Comparison of ENCODE assay signal across 24 mouse cellular contexts in genomic region chr11:63099390-63099789, GRCm38 (mm10). TPM values are rescaled to one million over a fixed set of nuclear protein-coding genes. Genes with fewer than 3 reads are reported as not detected.
DNase-seq lines count a peak whose midpoint lies in the region; TF ChIP-seq lines count a peak whose summit lies in the region.
"Had no signal": no experiment of that assay in that cellular context is flagged by ENCODE, and none has a peak within 500 bp of the region (broad histone marks: within the 10 kb centered on the region; RNA-seq: fewer than 3 reads in every experiment).

No protein-coding gene starts in this region.

- H3K27me3 ChIP-seq in myocyte (ENCODE audit: control insufficient read depth, insufficient read depth, insufficient read length): no peaks in the 10 kb centered on the region
- H3K27me3 ChIP-seq: embryonic facial prominence, embryonic 12.5 days; forebrain, embryonic 15.5 days; hindbrain, embryonic 12.5 days had no signal

- H3K36me3 ChIP-seq in myocyte (ENCODE audit: control insufficient read depth, insufficient read depth): no peaks in the 10 kb centered on the region
- H3K36me3 ChIP-seq: embryonic facial prominence, embryonic 12.5 days; forebrain, embryonic 15.5 days; heart, embryonic 12.5 days; hindbrain, embryonic 12.5 days had no signal

- H3ac ChIP-seq in myocyte (ENCODE audit: control insufficient read depth, insufficient read length): no peak overlapping the region

- no peaks in the 10 kb centered on the region for H3K79me2 ChIP-seq in myocyte (ENCODE audit: control insufficient read depth, insufficient read depth)

- no peak overlapping the region for H3K4me3 ChIP-seq in myocyte
- H3K4me3 ChIP-seq: embryonic facial prominence, embryonic 12.5 days; forebrain, embryonic 15.5 days; gastrocnemius, adult 2 months; heart, embryonic 12.5 days; hindbrain, embryonic 12.5 days had no signal

- TF ChIP-seq POLR2A in myocyte (IDR thresholded peaks at IDR 0.05; ENCODE audit: insufficient read length, low read depth): no peak

- peak; percentile 17 for DNase-seq in lung, postnatal 36 days
- DNase-seq in lung, postnatal 25 days (ENCODE audit: low spot score): no peak
- DNase-seq in MN1 (ENCODE audit: low spot score): peak; percentile 14
- no peak for DNase-seq in kidney, postnatal 25 days
- DNase-seq in cerebellum, adult 9-10 months: no peak
- DNase-seq: adrenal gland, postnatal 10 days; B cell, adult 2 months; cerebellum, adult 11 months; cerebellum, adult 8-10 months; cerebellum, postnatal 25 days; gastrocnemius, adult 2 months; gastrocnemius, postnatal 25 days; heart, postnatal 36 days had no signal

- H3K4me2 ChIP-seq in myocyte (ENCODE audit: low read depth): peak overlapping the region; percentile 12
- H3K4me2 ChIP-seq: embryonic facial prominence, embryonic 12.5 days; forebrain, embryonic 15.5 days; heart, embryonic 12.5 days; hindbrain, embryonic 12.5 days had no signal

TF ChIP-seq in myocyte, 11 proteins besides CTCF, POLR2A, EP300 and RAD21:
- TF ChIP-seq E2F4 (IDR thresholded peaks at IDR 0.05; ENCODE audit: insufficient read depth) (no peak), MAX (IDR thresholded peaks at IDR 0.05; ENCODE audit: low read depth) (peak; percentile 35), REST (IDR thresholded peaks at IDR 0.05; ENCODE audit: insufficient read depth, insufficient read length) (no peak), TCF12 (IDR thresholded peaks at IDR 0.05; ENCODE audit: insufficient read depth, poor library complexity, severe bottlenecking) (no peak)

RNA-seq across cellular contexts. Expression of gene Pmp22, which starts 29.4 kb away (rescaled TPM):
- 74.6 TPM for polyA plus RNA-seq in myocyte (2012; fragmentation: generic; extraction: Trizol)

RNA-seq across cellular contexts. Expression of gene Tekt3, which starts 37.9 kb away (rescaled TPM):
- polyA plus RNA-seq in myocyte (2012; fragmentation: generic; extraction: Trizol): not detected
- polyA plus RNA-seq: brain, embryonic 14.5 days; cortical plate, adult 2 months; forebrain, embryonic 11.5 days; forebrain, embryonic 15.5 days; heart, embryonic 12.5 days; heart, embryonic 16.5 days; hindbrain, embryonic 12.5 days; hindbrain, embryonic 16.5 days; intestine, embryonic 14.5 days had no signal

Comparison
In these comparisons a context has a peak if more than half of its experiments do, and no peak if none do; other contexts are left out.
1. DNase-seq: peak in lung, postnatal 36 days (single experiment) and MN1 (single experiment); none in lung, postnatal 25 days (single experiment), kidney, postnatal 25 days (0 of 2) and cerebellum, adult 9-10 months (single experiment).